In genomic region chr19:35205557-35206239, GRCm38 (mm10) we compare ENCODE assay signal across 26 mouse cellular contexts.
"Had no signal": no experiment of that assay in that cellular context is flagged by ENCODE, and none has a peak within 500 bp of the region (broad histone marks: within the 10 kb centered on the region; RNA-seq: fewer than 3 reads in every experiment).

No protein-coding gene starts in this region.

- DNase-seq: gastrocnemius, adult 2 months; gastrocnemius, postnatal 10 days; gastrocnemius, postnatal 25 days; heart, adult 2 months; heart, postnatal 4 days; kidney, adult 18-20 months; kidney, adult 8-10 months; kidney, postnatal 10 days; kidney, postnatal 25 days; kidney, postnatal 4 days; liver had no signal

- H3K27me3 ChIP-seq: heart, embryonic 13.5 days; heart, embryonic 15.5 days; hindbrain, embryonic 12.5 days; intestine, embryonic 15.5 days; limb, embryonic 12.5 days had no signal

- H3K9me3 ChIP-seq: heart, embryonic 13.5 days; heart, embryonic 15.5 days; hindbrain, embryonic 10.5 days; hindbrain, embryonic 12.5 days; intestine, embryonic 15.5 days; limb, embryonic 10.5 days; limb, embryonic 12.5 days had no signal

- ATAC-seq: hindbrain, embryonic 16.5 days; inflammation-experienced regulatory T-cells, adult 6 months; intestine, embryonic 15.5 days; intestine, postnatal 0 days had no signal

- H3K4me1 ChIP-seq: heart, embryonic 13.5 days; heart, embryonic 15.5 days; hindbrain, embryonic 10.5 days; hindbrain, embryonic 12.5 days; intestine, embryonic 15.5 days; limb, embryonic 10.5 days; limb, embryonic 12.5 days had no signal

- H3K4me3 ChIP-seq: gastrocnemius, adult 2 months; heart, adult 2 months; heart, embryonic 13.5 days; heart, embryonic 15.5 days; hindbrain, embryonic 10.5 days; hindbrain, embryonic 12.5 days; intestine, embryonic 15.5 days; layer of hippocampus, adult 2 months; left cerebral cortex, adult 2 months; limb, embryonic 10.5 days; limb, embryonic 12.5 days had no signal

- H3K36me3 ChIP-seq: heart, embryonic 13.5 days; heart, embryonic 15.5 days; hindbrain, embryonic 10.5 days; hindbrain, embryonic 12.5 days; intestine, embryonic 15.5 days; limb, embryonic 10.5 days; limb, embryonic 12.5 days had no signal

- H3K9ac ChIP-seq: heart, embryonic 13.5 days; heart, embryonic 15.5 days; hindbrain, embryonic 12.5 days; hindbrain, embryonic 14.5 days; intestine, embryonic 15.5 days; limb, embryonic 12.5 days had no signal

- H3K4me2 ChIP-seq: heart, embryonic 11.5 days; heart, embryonic 13.5 days; heart, embryonic 15.5 days; hindbrain, embryonic 12.5 days; hindbrain, embryonic 14.5 days; intestine, embryonic 15.5 days; limb, embryonic 12.5 days; liver, embryonic 11.5 days had no signal

- H3K27ac ChIP-seq: gastrocnemius, adult 2 months; heart, adult 2 months; heart, embryonic 13.5 days; heart, embryonic 15.5 days; hindbrain, embryonic 10.5 days; hindbrain, embryonic 12.5 days; hindbrain, embryonic 14.5 days; intestine, embryonic 15.5 days; layer of hippocampus, adult 2 months; left cerebral cortex, adult 2 months; limb, embryonic 10.5 days; limb, embryonic 12.5 days had no signal
